Mouse (Mus musculus): Measurements from ENCODE around the gene Cx3cr1.

DNA sequence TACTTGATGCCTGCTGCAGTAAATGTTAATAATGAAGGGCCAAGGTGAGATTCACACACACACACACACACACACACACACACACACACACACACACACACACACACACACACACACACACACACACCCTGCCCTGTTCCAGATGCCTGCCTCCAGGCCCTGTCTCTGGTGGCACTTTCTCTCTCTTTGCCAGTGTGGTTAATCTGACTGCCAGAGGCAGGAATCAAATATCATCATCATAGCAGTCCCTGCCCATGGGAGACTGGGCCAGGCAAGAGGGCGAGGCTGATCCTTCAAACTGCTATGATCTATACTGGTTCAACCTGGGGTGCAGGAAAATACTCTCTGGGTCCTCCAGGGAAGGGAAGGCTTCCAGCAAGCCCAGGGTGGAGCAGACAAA is 149.8 kb downstream of the Cx3cr1 start:
- TF ChIP-seq CTCF (IDR thresholded peaks at IDR 0.05; ENCODE audit: low read depth) (no peak), EP300 (optimal IDR thresholded peaks at IDR 0.05) (no peak)
